Mouse (Mus musculus) forebrain, embryonic 11.5 days (tissue): ENCODE measurements around the gene Sh3tc1. TPM values are rescaled to one million over a fixed set of nuclear protein-coding genes. Genes with fewer than 3 reads are reported as not detected.

Experiments
- ATAC-seq: fragments of 200-750 bp; cut with Nextera tagmentation; replicated peaks from 2 replicates; pipeline ENCODE4 v1.8.0; 2017; ENCODE audit warnings: moderate TSS enrichment; ENCODE audit not compliant: low FRiP score
- DNase-seq: peaks from one replicate; pipeline ENCODE4 v3.0.0-alpha.2; 2017; ENCODE audit warnings: low spot score
- H3K27ac ChIP-seq: fragments of 300-500 bp; sonication (generic); 2 replicates; pipeline ENCODE4 v1.5.1; 2014; ENCODE audit warnings: low read depth, low read length
- H3K27me3 ChIP-seq: fragments of 300-500 bp; sonication (generic); 2 replicates; pipeline ENCODE4 v1.6.1; 2014; ENCODE audit warnings: mild to moderate bottlenecking, low read length, mixed read lengths; ENCODE audit not compliant: control insufficient read depth, insufficient read depth
- H3K36me3 ChIP-seq: fragments of 300-500 bp; sonication (generic); 2 replicates; pipeline ENCODE4 v1.6.1; 2014; ENCODE audit warnings: mild to moderate bottlenecking, low read length, moderate library complexity, mixed read lengths; ENCODE audit not compliant: control insufficient read depth, insufficient read depth
- H3K4me1 ChIP-seq: fragments of 300-500 bp; sonication (generic); replicated peaks from 2 replicates; pipeline ENCODE4 v1.6.1; 2014; ENCODE audit warnings: low read length, mixed read lengths; ENCODE audit not compliant: control insufficient read depth, insufficient read depth
- H3K4me2 ChIP-seq: fragments of 300-500 bp; sonication (generic); 2 replicates; pipeline ENCODE4 v1.6.1; 2014; ENCODE audit warnings: low read depth, mild to moderate bottlenecking, low read length, moderate library complexity, mixed read lengths; ENCODE audit not compliant: severe bottlenecking
- H3K4me3 ChIP-seq: fragments of 300-500 bp; sonication (generic); 2 replicates; pipeline ENCODE4 v1.5.1; 2014; ENCODE audit warnings: low read depth, low read length
- H3K9ac ChIP-seq: fragments of 300-500 bp; sonication (generic); 2 replicates; pipeline ENCODE4 v1.6.1; 2014; ENCODE audit warnings: low read length
- H3K9me3 ChIP-seq: fragments of 300-500 bp; sonication (generic); 2 replicates; pipeline ENCODE4 v1.6.1; 2016; ENCODE audit warnings: low read length, mixed read lengths; ENCODE audit not compliant: control insufficient read depth
- WGBS: fragments of 180-500 bp; shearing (Covaris S2); extraction: QIAGEN DNeasy Blood & Tissue Kit; methylation state at CpG from one replicate; pipeline ENCODE4 v1.1.7; 2014; 5-methylcytosine and 5-hydroxymethylcytosine counted together
- polyA plus RNA-seq: library from polyadenylated mRNA; unstranded; fragments of >200 nt; fragmentation: Nextera tagmentation; extraction: Ambion mirVana; gene quantifications from 2 replicates; pipeline ENCODE4 v1.2.1, GENCODE M21; 2014

Gene Sh3tc1
- 3.4 TPM in 2 replicates for polyA plus RNA-seq

DNA sequence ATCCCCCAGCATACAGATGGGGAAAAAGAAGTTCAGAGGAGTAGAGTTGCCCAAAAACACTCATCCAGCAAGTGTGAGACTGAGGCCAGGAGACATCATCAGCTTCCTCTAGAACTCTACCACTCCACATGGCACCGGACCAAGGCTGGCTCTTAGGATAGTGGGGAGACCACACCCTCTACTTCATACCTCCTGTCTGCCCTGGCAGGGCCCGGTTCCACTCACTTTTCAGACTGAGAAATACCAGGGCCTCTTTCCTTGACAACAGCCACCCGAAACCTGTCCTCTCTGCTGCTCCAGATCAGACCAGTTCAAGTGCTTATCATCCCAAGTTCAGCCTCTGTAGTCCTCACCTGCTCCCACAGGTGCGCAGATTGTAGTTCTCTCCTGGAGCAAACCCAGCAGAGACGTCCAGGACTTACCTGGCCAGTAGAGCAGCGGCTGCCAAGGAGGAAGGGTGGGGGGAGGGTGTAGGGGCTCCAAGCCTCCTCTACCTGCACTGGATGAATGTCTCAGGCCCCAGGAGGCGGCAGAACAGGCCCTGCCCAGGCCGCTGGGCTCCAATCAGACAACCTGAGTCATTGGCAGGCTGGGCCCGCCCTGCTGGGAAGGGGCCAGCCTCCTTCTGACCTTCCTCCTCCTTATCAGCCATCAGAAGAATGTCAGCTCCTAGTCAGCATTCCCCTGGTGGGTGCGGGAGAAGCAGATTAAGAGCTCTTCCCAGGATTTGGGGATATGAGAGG is at the start of gene Sh3tc1:
Gene Sh3tc1, minus strand, starts transcription at position 452 of the 743 bp plus-strand sequence.
- Histone ChIP-seq H3K27me3 (no peaks in the 10 kb centered on the region; the same call in 1 of the 2 replicates), H3K4me2 (no peak within 1 kb of the TSS), H3K4me3 (no peak within 1 kb of the TSS), H3K9ac (no peak within 1 kb of the TSS), H3K36me3 (no peaks in the 10 kb centered on the region), H3K9me3 (no peaks in the 10 kb centered on the region), H3K27ac (no peak within 1 kb of the TSS), H3K4me1 (no peaks in the 10 kb centered on the region)
- ATAC-seq (no peak), DNase-seq (no peak)
- WGBS, result 17% methylated on average over 9 of the region's 10 CpGs

DNA sequence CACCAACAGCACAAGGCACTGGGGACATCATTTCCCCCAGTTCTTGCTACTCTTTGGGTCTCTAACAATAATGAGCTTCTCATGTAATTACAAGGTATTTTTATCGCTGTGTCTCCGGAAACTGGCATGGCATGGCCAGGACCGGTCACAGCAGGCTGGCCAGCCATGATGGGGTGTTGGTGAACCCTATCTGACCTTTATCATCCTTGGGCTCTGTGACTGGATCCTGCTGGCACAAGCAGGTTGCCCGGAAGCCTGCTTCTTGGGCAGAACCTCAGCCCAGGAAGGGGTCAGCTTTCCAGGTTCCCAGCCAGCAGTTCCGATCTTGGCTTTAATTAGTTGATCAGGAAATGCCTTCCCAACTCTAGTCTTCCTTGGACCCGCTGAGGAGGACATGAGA is 48.9 kb upstream of the Sh3tc1 start:
- WGBS, result 84% methylated on average over 6 of the region's 6 CpGs
- Histone ChIP-seq H3K27me3 (no peaks in the 10 kb centered on the region), H3K9ac (no peak overlapping the region), H3K4me1 (no peaks in the 10 kb centered on the region), H3K4me3 (no peak overlapping the region), H3K9me3 (no peaks in the 10 kb centered on the region), H3K27ac (no peak overlapping the region), H3K36me3 (no peaks in the 10 kb centered on the region), H3K4me2 (no peak overlapping the region)
- no peak for DNase-seq
- ATAC-seq, result no peak

DNA sequence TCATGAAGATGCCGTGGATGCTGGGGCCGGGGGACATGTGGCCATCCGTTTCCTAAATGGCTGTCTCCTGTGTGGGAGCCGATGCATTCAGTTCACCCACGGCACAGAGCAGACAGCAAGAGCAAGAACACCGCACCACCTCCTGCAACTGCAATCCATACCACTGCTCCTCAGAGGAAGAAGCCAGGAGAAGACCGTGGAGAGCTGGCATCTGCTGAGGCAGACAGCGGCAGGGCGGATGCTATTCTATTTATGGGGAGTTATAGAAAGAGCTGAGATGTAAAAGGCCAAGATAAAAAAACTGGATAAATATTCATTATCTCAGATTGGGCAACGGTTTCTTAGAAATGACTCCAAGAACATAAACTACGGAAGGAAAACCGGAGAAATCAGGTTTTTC is 48.1 kb upstream of the Sh3tc1 start:
- no peaks in the 10 kb centered on the region for H3K36me3 ChIP-seq
- no peaks in the 10 kb centered on the region for H3K27me3 ChIP-seq
- no peak overlapping the region for H3K9ac ChIP-seq
- no peak for ATAC-seq
- H3K9me3 ChIP-seq, result no peaks in the 10 kb centered on the region
- no peak overlapping the region for H3K4me3 ChIP-seq
- DNase-seq, result no peak
- 92% methylated on average over 12 of the region's 12 CpGs for WGBS
- no peaks in the 10 kb centered on the region for H3K4me1 ChIP-seq
- H3K27ac ChIP-seq, result no peak overlapping the region
- H3K4me2 ChIP-seq, result no peak overlapping the region

DNA sequence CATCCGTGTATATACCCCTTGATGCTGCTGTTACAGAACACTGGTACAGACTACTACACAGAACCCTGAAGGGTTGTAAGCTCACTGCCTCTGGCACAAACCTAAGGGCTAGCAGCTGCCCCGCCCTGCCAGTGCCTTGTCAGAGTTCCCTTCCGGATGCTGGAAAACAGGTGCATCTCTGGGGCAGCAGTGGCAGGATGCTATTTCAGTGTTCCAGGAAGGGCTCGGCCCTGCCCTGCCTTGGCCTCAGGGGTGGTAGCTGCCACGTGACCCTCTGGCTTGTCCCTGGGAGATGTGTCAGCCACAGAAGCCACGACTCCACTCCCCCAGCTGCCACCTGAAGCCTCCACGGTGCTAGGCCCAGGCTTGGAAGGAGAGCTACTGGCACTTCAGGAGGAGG is 46.1 kb upstream of the Sh3tc1 start:
- H3K27me3 ChIP-seq, result no peaks in the 10 kb centered on the region
- no peaks in the 10 kb centered on the region for H3K4me1 ChIP-seq
- H3K4me3 ChIP-seq, result no peak overlapping the region
- H3K4me2 ChIP-seq, result no peak overlapping the region
- no peak for ATAC-seq
- no peak overlapping the region for H3K27ac ChIP-seq
- H3K9me3 ChIP-seq, result no peaks in the 10 kb centered on the region
- H3K36me3 ChIP-seq, result no peaks in the 10 kb centered on the region
- no peak for DNase-seq
- no peak overlapping the region for H3K9ac ChIP-seq
- WGBS, result 78% methylated on average over 7 of the region's 7 CpGs

- no peak overlapping the region for H3K4me2 ChIP-seq
- H3K4me3 ChIP-seq, result no peak overlapping the region
- no peaks in the 10 kb centered on the region for H3K27me3 ChIP-seq
- no peaks in the 10 kb centered on the region for H3K36me3 ChIP-seq
- ATAC-seq (no peak), DNase-seq (no peak)
- no peak overlapping the region for H3K27ac ChIP-seq
- H3K9me3 ChIP-seq, result no peaks in the 10 kb centered on the region
- H3K9ac ChIP-seq, result no peak overlapping the region
- no peaks in the 10 kb centered on the region for H3K4me1 ChIP-seq
- WGBS, result 67% methylated on average over 10 of the region's 10 CpGs
Measured at GRCm38 (mm10) chr5:35782648-35783180, 42.9 kb upstream of the Sh3tc1 start.

DNA sequence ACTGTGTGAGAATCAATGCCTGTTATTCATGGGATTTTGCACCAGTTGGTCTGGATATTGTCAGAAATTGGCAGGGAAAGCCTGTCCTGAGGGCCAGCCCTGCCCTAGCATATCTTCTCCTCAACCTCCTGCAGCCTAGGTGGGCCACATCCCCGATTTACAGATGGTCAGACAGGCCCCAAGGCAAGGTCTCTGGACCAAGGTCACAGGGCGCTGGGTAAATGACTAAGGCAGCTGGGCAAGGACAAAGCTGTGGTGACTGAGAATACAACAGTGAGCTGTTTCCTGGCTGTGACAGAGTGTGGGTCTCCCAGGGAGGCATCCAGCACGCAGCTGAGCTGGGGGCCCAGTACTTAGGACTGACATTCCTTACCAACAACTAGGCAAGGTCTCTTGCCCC is 41.3 kb upstream of the Sh3tc1 start:
- Histone ChIP-seq H3K4me2 (no peak overlapping the region), H3K9ac (no peak overlapping the region), H3K36me3 (no peaks in the 10 kb centered on the region), H3K27ac (no peak overlapping the region), H3K4me3 (no peak overlapping the region), H3K9me3 (no peaks in the 10 kb centered on the region), H3K4me1 (no peaks in the 10 kb centered on the region), H3K27me3 (no peaks in the 10 kb centered on the region)
- WGBS, result 77% methylated on average over 3 of the region's 3 CpGs
- DNase-seq (no peak), ATAC-seq (no peak)

DNA sequence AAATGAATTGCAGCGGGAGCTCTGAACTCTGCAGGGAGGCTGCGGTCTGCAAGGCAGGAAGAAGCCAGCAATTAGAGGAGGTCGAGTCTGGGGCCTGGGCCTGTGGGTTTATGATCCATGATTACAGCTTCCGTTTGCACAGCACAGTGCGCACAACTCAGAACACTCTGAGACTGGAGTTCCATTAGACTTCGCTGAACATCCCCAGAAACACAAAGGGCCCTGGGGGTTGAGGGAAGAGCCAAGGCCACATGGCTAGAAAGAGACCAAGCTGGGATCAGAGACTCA is 34.3 kb upstream of the Sh3tc1 start:
- no peaks in the 10 kb centered on the region for H3K36me3 ChIP-seq
- no peak overlapping the region for H3K4me3 ChIP-seq

DNA sequence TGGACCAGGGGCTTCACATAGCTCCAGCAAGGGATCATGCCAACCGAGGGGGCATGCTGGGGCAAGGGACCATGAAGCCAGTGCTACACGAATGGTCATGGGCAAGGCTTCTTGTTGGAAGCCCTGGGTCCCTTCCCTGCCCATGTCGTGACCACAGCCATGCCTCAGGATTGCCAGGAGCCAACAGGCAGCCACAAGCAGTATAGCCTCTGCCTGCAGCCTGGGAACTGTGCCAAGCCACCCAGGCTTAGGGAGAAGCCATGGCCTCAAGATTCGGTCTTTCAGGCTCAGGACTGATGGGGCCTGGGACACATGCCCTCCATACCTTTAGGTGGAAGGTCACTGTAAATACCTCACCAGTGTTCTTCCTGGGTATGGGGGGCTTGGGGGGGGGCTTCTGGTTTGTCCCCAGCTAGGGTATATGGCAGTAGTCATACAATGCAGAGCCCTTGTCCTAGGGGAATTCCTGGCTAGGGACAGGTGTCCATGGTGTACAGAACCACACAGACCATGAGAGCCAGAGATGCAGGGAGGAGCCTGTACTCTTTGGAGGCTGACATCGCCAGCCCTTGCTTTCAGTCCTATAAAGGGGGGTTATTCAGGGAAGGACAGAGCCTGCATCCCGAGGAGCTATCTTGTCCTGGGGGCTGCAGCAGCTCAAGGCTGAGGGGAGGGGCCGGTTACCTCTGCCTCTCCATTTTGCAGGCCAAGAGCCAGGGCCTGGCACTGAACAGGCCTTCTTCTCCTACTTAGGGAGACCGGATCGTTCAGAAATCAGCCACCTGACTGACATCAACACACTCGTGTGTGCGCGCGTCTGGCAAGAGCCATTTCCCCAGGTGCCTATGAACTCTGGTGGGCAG is 33.7 kb upstream of the Sh3tc1 start:
- Histone ChIP-seq H3K4me3 (no peak overlapping the region), H3K27ac (no peak overlapping the region), H3K9ac (no peak overlapping the region), H3K4me2 (no peak overlapping the region), H3K36me3 (no peaks in the 10 kb centered on the region), H3K9me3 (no peaks in the 10 kb centered on the region), H3K27me3 (no peaks in the 10 kb centered on the region), H3K4me1 (no peaks in the 10 kb centered on the region)
- WGBS, result 73% methylated on average over 13 of the region's 13 CpGs
- DNase-seq (no peak), ATAC-seq (no peak)

More for the DNA sequence above, 34.3 kb upstream of the Sh3tc1 start:
- no peak for ATAC-seq
- Histone ChIP-seq H3K27ac (no peak overlapping the region), H3K9me3 (no peaks in the 10 kb centered on the region), H3K4me1 (no peaks in the 10 kb centered on the region), H3K27me3 (no peaks in the 10 kb centered on the region), H3K4me2 (no peak overlapping the region), H3K9ac (no peak overlapping the region)
- 70% methylated on average over 6 of the region's 6 CpGs for WGBS
- DNase-seq, result no peak
